Mouse (Mus musculus) heart, adult 2 months (tissue): ENCODE data around the gene Rap1gap.

Experiments used
- CTCF ChIP-seq: fragments of 200-600 bp; IDR thresholded peaks from 2 replicates; pipeline ENCODE4 v1.8.1; 2022; ENCODE audit warnings: antibody characterized with exemption, mild to moderate bottlenecking, moderate library complexity
- EP300 ChIP-seq: fragments of 200-500 bp; IDR thresholded peaks from 2 replicates; pipeline ENCODE4 v1.6.1; 2011; ENCODE audit warnings: low read depth, low read length, control low read depth; ENCODE audit not compliant: insufficient read depth

DNA sequence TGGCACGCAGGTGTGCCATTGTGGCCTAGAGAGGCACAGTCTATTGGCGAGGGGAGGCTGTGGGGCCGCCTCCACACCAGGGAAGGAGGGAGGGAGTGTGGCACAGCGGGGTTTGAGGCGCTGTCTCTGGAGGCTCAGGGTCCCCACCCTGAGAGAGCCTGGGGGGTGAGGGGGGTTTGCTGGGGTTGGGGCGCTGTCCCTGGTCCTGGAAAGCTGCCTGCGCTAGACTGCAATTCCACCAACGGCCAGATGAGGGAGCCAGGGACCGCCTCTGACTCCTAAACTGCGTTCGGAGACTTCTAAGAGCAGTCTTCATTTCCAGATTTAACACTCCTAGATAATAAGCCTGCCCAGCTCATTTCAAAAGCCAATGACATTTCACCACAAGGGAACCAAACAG is 11.5 kb downstream of the Rap1gap start:
- TF ChIP-seq CTCF (peak; percentile 98), EP300 (0 out of 2 replicates have a peak, but pooled peaks have one; percentile 57)
